Comparison of ENCODE assay signal across 8 mouse cellular contexts in genomic region chr2:32846101-32846804, GRCm38 (mm10). TPM values are rescaled to one million over a fixed set of nuclear protein-coding genes. Genes with fewer than 3 reads are reported as not detected.
A peak's percentile ranks its signal among the peaks of the same experiment; 100 is the strongest.
DNase-seq lines count a peak whose midpoint lies in the region; ATAC-seq and TF ChIP-seq lines count a peak whose summit lies in the region.

No protein-coding gene starts in this region.

- intact Hi-C loops in left cerebral cortex, postnatal 25 days (cut with DNase I) = no loop called here

- H3K27me3 ChIP-seq in thymus, adult 2 months (ENCODE audit: control insufficient read depth, insufficient read depth, low read length) = no peaks in the 10 kb centered on the region; the same call in 1 of the 2 replicates

- peak overlapping the region; percentile 65 for H3K4me3 ChIP-seq in thymus, adult 2 months (ENCODE audit: control insufficient read depth, insufficient read depth, low read length)

- peaks cover 8% of the 10 kb centered on the region for H3K4me1 ChIP-seq in thymus, adult 2 months (replicated peaks; ENCODE audit: control insufficient read depth, insufficient read depth, low read length)

- peak; percentile 37 for ATAC-seq in megakaryocyte progenitor cell, adult 5-6 weeks (replicated peaks; ENCODE audit: poor library complexity)

- no peak for TF ChIP-seq CTCF in thymus, adult 2 months (IDR thresholded peaks at IDR 0.05; ENCODE audit: borderline replicate concordance, control insufficient read depth, extremely low read depth, insufficient read depth, low read length, poor library complexity)

- peak; percentile 29 for DNase-seq in thymus, adult 2 months
- no peak for DNase-seq in thymus, postnatal 0 days (ENCODE audit: low spot score)
- DNase-seq in embryo, embryonic 10 days (ENCODE audit: low spot score) = peak; percentile 57
- peak; percentile 61 for DNase-seq in gastrocnemius, postnatal 10 days
- peak; percentile 63 for DNase-seq in induced T-regulatory cell, adult 2 months (ENCODE audit: low read depth)
- peak; percentile 70 to 85 for DNase-seq in left cerebral cortex, postnatal 25 days (ENCODE audit: low spot score in 2 of 2)
- peak; percentile 60 to 69 for DNase-seq in right cerebral cortex, postnatal 36 days (ENCODE audit: low spot score in 2 of 2)

- no peaks in the 10 kb centered on the region for H3K36me3 ChIP-seq in thymus, adult 2 months (ENCODE audit: control insufficient read depth, insufficient read depth, low read length)

- no peak overlapping the region for H3K27ac ChIP-seq in thymus, adult 2 months (ENCODE audit: control insufficient read depth, insufficient read depth, low read length)

- under 1% methylated on average over 33 of the region's 33 CpGs for whole genome bisulfite sequencing in thymus, adult 2 months

- TF ChIP-seq POLR2A in thymus, adult 2 months (IDR thresholded peaks at IDR 0.05; ENCODE audit: control insufficient read depth, extremely low read depth, insufficient read depth, low read length, poor library complexity) = no peak

RNA-seq across cellular contexts. Expression of gene Stxbp1, which starts 0.8 kb away (rescaled TPM):
- polyA plus RNA-seq in thymus, adult 2 months (2012; rRNA removed) = 6.6 and 8.3 TPM in 2 replicates
- polyA plus RNA-seq in thymus, postnatal 0 days (2015; fragmentation: Nextera tagmentation; extraction: Ambion mirVana) = 6.0 and 7.0 TPM in 2 replicates
- 10 to 100 TPM; 10.5 to 18.5 TPM for total RNA-seq in gastrocnemius, postnatal 10 days (2021)
- total RNA-seq in left cerebral cortex, postnatal 25 days (2021) = 1,000 to 10,000 TPM in 1 of 2 experiments, 100 to 1,000 TPM in 1; 957 to 1,021 TPM
- 2.9 and 4.7 TPM in 2 replicates for total RNA-seq in megakaryocyte progenitor cell, adult 5-6 weeks (2015)
- total RNA-seq in megakaryocyte progenitor cell, adult 5-6 weeks (2017) = 1.6 and 3.7 TPM in 2 replicates

RNA-seq across cellular contexts. Expression of gene Fam129b, which starts 29.7 kb away (rescaled TPM):
- 20.8 and 22.9 TPM in 2 replicates for polyA plus RNA-seq in thymus, adult 2 months (2012; rRNA removed)
- 10.9 and 12.4 TPM in 2 replicates for polyA plus RNA-seq in thymus, postnatal 0 days (2015; fragmentation: Nextera tagmentation; extraction: Ambion mirVana)
- total RNA-seq in gastrocnemius, postnatal 10 days (2021) = 10 to 100 TPM; 16.5 to 22.5 TPM
- 10 to 100 TPM; 20.8 to 24.6 TPM for total RNA-seq in left cerebral cortex, postnatal 25 days (2021)
- total RNA-seq in megakaryocyte progenitor cell, adult 5-6 weeks (2015) = 3.3 and 3.5 TPM in 2 replicates
- total RNA-seq in megakaryocyte progenitor cell, adult 5-6 weeks (2017) = 6.5 and 6.8 TPM in 2 replicates

Comparison
In these comparisons a context has a peak if more than half of its experiments do, and no peak if none do; other contexts are left out.
1. RNA of gene Stxbp1, which starts 0.8 kb away (total RNA-seq): 957 to 1,021 TPM in left cerebral cortex, postnatal 25 days; 10.5 to 18.5 TPM in gastrocnemius, postnatal 10 days and 1.6 to 4.7 TPM in megakaryocyte progenitor cell, adult 5-6 weeks; every median in the first group is over 10 times any median in the second.